Mouse (Mus musculus) G1E-ER4 (cell line): ENCODE results near the gene Ttc3. TPM values are rescaled to one million over a fixed set of nuclear protein-coding genes. Genes with fewer than 3 reads are reported as not detected.

Source experiments
- GATA1 ChIP-seq: IDR thresholded peaks from one replicate; pipeline ENCODE4 v1.8.0; 2012; ENCODE audit warnings: low read length, inconsistent platforms
- polyA plus RNA-seq: library from polyadenylated mRNA; stranded (reverse); fragments of >175 nt; gene quantifications from 2 replicates; pipeline ENCODE4 v1.2.3, GENCODE M21; 2012

Gene Ttc3
- polyA plus RNA-seq, 1 experiment = 9.4 TPM

DNA sequence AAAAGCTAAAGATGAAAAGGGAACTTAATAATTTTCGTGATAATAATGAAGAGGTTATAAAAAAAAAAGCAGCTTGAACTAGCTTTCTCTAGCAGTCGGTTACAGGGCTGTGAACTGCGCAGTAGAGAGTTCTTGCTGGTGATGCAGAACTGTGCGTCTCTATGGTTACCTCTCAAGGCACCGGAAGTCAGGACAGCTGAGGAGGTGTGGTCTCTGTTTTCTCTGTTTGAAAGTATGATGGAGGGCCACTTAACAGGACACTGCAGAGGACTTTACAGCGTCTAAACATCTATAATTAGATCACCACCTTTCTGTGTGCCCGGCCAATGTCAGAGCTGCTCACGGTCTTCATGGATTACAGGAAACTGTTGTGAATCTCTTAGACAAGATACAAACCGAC lies 16.0 kb upstream of the Ttc3 start:
- TF ChIP-seq GATA1 = no peak

GRCm38 (mm10) chr16:94356046-94356445 lies 14.4 kb upstream of the Ttc3 start:
- TF ChIP-seq GATA1 = peak; percentile 54

GRCm38 (mm10) chr16:94356776-94357494 lies 13.5 kb upstream of the Ttc3 start:
- TF ChIP-seq GATA1 = no peak

- peak; percentile 80 for TF ChIP-seq GATA1
Measured at GRCm38 (mm10) chr16:94358091-94358490, 12.3 kb upstream of the Ttc3 start.

- TF ChIP-seq GATA1 = no peak
Measured at GRCm38 (mm10) chr16:94360578-94361350, 9.7 kb upstream of the Ttc3 start.

- no peak for TF ChIP-seq GATA1
Measured at GRCm38 (mm10) chr16:94362174-94362873, 8.1 kb upstream of the Ttc3 start.

- TF ChIP-seq GATA1 = no peak
Measured at GRCm38 (mm10) chr16:94363814-94364213, 6.6 kb upstream of the Ttc3 start.

DNA sequence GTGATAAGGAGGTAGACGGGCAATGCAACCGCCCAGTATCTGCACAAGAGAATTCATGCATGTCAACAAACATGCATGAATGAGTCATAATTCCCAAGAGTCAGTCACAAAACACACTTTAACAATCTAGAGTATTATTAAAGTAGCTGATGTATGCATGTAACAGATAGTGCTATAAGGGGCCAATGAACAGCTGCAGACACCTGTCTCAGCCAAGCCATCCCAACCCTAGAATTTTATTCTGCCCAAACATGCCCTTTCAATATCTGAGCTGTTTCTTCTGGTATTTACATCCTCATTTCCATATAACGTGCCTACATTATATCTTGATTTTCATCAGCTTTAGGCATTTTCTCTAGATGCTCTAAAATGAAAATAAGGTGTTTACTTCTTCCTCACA lies 5.0 kb upstream of the Ttc3 start:
- no peak for TF ChIP-seq GATA1

DNA sequence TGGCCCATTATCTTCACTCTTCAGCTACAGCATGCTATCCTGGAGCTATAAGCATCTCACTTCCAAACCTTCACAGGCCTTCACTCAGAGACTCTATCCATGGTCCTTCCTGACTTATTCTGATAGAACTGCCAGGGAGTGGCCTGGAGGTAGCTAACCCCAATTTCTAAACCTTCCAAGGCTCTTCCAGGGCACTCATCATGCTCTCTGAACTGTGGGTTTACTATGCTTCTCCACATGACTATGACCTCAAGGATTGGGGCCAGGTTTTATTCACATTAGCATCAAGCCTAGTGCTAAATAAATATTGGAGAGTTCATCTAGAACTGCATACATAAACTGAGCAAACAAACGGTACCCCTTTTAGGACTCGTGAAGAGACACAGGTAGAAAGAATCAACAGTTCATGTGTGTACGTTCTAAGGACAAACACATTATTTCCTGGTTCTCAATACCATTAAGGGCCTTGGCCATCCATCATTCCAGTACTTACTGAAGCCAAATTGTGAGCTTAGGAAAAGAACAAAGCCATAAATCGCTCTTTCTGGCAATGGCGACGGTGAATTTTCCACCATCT lies 734 bp upstream of the Ttc3 start:
- TF ChIP-seq GATA1 = no peak

GRCm38 (mm10) chr16:94370915-94371300 lies 490 bp downstream of the Ttc3 start:
- no peak for TF ChIP-seq GATA1

GRCm38 (mm10) chr16:94371301-94371931 lies 998 bp downstream of the Ttc3 start, which contains the start of gene Pigp:
Pigp (minus strand) TSS chr16:94371842.
- no peak for TF ChIP-seq GATA1

- no peak for TF ChIP-seq GATA1
Measured at GRCm38 (mm10) chr16:94379386-94379785, 9.0 kb downstream of the Ttc3 start.

DNA sequence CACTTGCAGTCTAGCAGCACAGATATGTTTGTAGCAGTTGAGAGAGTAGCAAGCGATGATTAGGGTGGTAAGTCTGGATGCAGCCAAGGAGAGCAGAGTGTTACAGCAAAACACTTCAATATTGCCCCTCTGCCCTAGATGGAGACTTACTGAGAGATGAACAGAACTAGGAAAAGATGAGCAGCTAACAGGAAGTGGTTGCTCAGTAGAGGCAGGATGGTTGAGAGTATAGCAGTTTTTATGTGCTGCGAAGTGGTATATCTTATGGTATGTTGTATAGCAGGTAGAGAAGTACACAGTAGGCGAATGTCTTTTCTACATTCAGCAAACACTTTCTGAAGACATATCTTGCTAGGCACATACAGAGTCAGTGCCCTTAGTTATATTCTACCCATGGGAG lies 12.9 kb downstream of the Ttc3 start:
- no peak for TF ChIP-seq GATA1

GRCm38 (mm10) chr16:94387690-94388089 lies 17.3 kb downstream of the Ttc3 start:
- TF ChIP-seq GATA1 = no peak

GRCm38 (mm10) chr16:94392299-94392698 lies 21.9 kb downstream of the Ttc3 start:
- TF ChIP-seq GATA1 = no peak
